Mouse (Mus musculus): ENCODE data around the gene Caskin1.

Caskin1 gene

GRCm38 (mm10) chr17:24472512-24472911 is 15.9 kb upstream of the Caskin1 start:
- DNase-seq: peak; percentile 62

- DNase-seq: no peak
Observed at GRCm38 (mm10) chr17:24473612-24474275, 14.7 kb upstream of the Caskin1 start, which contains the start of gene Bricd5. Bricd5 (plus strand) TSS chr17:24473884.

GRCm38 (mm10) chr17:24474557-24474956 is 13.8 kb upstream of the Caskin1 start:
- DNase-seq: no peak

GRCm38 (mm10) chr17:24475586-24475985 is 12.8 kb upstream of the Caskin1 start:
- DNase-seq: no peak

- no peak for DNase-seq
Observed at GRCm38 (mm10) chr17:24476022-24476776, 12.2 kb upstream of the Caskin1 start.

- DNase-seq: no peak
Observed at GRCm38 (mm10) chr17:24477053-24477984, 11.1 kb upstream of the Caskin1 start.

- peak; percentile 24 for DNase-seq
Observed at GRCm38 (mm10) chr17:24477985-24478600, 10.3 kb upstream of the Caskin1 start.

- DNase-seq: peak; percentile 98
Observed at GRCm38 (mm10) chr17:24478663-24479380, 9.6 kb upstream of the Caskin1 start, which contains the start of gene Mlst8. Mlst8 (minus strand) TSS chr17:24479078.

GRCm38 (mm10) chr17:24479431-24479830 is 9.0 kb upstream of the Caskin1 start:
- DNase-seq: no peak

GRCm38 (mm10) chr17:24480201-24480826 is 8.1 kb upstream of the Caskin1 start:
- DNase-seq: peak; percentile 41

- no peak for DNase-seq
Observed at GRCm38 (mm10) chr17:24481027-24481815, 7.2 kb upstream of the Caskin1 start.

GRCm38 (mm10) chr17:24483495-24483894 is 4.9 kb upstream of the Caskin1 start:
- DNase-seq: no peak

- peak; percentile 51 for DNase-seq
Observed at GRCm38 (mm10) chr17:24485090-24485860, 3.1 kb upstream of the Caskin1 start.

- DNase-seq: peak; percentile 32
Observed at GRCm38 (mm10) chr17:24488662-24489264, 362 bp downstream of the Caskin1 start.

GRCm38 (mm10) chr17:24489265-24490030 is 1.0 kb downstream of the Caskin1 start:
- DNase-seq: no peak

- DNase-seq: no peak
Observed at GRCm38 (mm10) chr17:24490399-24490798, 2.0 kb downstream of the Caskin1 start.

- DNase-seq: peak; percentile 79
Observed at GRCm38 (mm10) chr17:24494627-24495335, 6.4 kb downstream of the Caskin1 start.

- DNase-seq: no peak
Observed at GRCm38 (mm10) chr17:24495443-24495842, 7.0 kb downstream of the Caskin1 start.
